Mouse (Mus musculus) heart, postnatal 14 days (tissue): ENCODE measurements around the gene Bach2. TPM values are rescaled to one million over a fixed set of nuclear protein-coding genes. Genes with fewer than 3 reads are reported as not detected.

Experiments used
- DNase-seq, 2 experiments: peaks; one replicate each; pipeline ENCODE4 v3.0.0; 2021 to 2022
- intact Hi-C: fragments of 180-260 bp; cut with DNase I; formaldehyde crosslinking; loops from one replicate; pipeline ENCODE4 v1.15.1; 2025
- total RNA-seq, 2 experiments: library from RNA; stranded (reverse); gene quantifications; 2 replicates each; pipeline ENCODE4 v1.2.3; 2021

Gene Bach2
- total RNA-seq, 2 experiments from 2014 or later = 11.2 TPM

DNA sequence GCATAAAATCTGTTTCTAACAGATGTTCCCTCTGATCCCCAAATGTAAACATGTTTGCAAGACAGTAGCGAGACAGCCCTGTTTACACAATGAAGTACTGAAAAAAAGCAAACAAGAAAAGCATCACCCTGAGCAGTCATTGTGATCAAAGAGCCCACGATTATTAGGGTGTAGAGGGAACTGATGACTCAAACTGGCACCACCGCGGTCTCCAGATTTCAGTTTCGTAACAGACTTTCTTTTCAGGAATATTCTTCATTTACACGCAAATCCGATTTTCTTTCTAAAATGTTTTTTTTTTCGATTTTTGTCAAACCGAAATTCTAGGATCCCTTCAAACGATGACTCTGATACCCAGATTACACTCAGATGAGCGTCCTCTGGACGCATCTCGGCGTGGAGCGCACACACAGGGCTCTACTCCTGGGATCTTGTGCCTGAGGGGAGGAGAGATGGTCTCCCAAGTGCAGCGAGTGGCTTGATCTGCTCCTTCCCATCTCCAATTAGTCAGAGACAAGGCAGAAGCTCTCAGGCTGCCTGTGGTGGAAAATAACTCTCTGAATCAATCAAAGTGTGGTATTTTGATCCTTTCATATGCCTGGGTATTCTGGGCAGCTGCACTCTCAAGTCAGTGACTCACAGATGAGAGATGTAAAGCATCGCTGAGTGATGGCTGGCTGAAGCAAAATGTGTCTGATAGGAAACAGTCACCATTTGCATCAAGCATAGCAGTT lies 166.7 kb downstream of the Bach2 start:
- intact Hi-C loops = no loop called here
- DNase-seq = no peak

DNA sequence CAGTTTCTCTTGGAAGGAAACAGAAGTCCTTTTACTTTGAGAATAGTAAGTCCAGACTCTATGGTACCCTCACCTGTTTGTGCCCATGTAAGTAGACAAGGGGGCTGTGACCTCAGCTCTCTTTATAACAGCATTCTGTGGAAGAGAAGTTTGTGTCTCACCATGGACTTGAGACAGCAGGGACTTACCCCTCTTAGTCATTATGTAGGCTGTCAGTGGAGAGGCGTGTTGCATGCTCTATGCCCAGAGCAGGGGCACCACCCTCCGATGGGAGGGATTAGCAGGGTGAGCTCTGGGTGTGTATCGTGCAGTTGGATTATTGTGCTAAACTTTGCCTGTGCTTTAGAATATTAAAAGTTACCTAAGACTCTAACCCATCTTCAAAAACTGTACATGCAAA lies 167.4 kb downstream of the Bach2 start:
- DNase-seq = no peak
- intact Hi-C loops = no loop called here

DNA sequence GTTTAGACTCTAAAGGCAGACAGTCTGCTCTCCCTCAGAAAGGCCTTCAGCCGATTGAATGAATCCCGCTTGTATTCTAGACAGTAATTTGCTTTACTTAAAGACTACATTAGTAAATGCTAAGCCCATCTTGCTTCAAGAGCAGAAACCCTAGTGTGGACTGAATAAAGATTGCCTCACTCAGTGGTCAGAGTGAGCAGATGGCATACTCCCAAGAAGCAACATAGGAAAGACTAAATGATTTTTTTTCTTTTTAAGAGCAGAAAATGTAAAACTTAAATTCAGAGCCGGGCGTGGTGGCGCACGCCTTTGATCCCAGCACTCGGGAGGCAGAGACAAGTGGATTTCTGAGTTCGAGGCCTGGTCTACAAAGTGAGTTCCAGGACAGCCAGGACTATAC lies 169.9 kb downstream of the Bach2 start:
- intact Hi-C loops = no loop called here
- DNase-seq = no peak

DNA sequence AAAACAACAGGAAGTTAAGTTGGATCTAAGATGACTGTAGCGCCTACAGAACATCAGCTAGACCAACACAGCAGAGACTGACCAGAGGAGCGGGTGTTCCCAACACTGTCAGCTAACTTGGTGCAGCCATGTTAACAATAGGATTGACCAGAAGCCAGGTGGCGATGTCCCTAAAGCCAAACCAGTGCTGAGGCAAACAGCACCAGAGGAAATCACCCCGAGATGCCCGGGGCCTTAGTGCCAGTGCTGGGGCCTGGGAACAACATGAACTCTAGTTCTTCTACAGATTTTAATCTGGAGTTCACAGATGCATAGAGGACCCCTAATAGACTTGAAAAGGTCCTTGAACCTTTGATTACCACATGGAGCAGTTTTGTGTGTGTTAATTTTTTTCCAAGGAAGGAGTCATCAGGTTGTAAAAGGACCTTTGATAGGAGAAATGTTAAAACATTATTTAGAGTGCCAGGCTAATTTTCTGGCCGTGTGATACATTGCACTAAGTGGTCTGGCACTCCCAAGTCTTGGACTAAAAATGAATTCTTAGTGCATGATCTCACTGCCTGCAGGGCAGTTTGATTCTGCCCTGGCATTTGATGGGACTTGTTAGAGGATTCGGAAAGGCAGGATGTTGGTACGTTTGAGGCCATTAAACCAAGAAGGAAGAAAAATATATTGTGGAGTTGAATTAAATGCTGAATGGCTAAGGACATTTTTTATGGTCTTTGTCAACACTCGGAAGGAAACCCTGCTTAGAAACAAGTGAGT lies 170.7 kb downstream of the Bach2 start:
- peak; percentile 7 to 33 for DNase-seq
- intact Hi-C loops = no loop called here

DNA sequence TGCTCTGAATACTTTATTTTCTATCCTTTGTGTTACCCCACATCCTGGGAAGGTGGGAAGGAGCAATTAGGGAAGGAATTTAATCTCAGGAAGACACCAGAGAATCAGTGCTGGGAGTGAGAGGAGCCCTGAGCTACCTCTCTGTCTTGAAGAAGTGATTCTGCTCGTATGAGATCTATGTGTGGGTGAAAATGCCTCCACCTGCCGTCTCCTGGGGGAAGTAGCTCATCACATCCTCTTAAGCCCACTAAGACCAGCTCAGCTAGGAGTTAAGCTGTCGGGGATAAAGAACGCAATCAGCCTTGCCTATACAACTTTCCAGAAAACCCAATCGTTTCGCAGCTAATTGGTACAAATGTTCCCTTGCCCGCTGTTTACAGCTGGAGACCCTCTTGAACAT lies 174.5 kb downstream of the Bach2 start:
- intact Hi-C loops = loop anchor here (5.0 kb wide), 1 partner anchor 124 kb away; no protein-coding TSS in a partner anchor
- no peak for DNase-seq

DNA sequence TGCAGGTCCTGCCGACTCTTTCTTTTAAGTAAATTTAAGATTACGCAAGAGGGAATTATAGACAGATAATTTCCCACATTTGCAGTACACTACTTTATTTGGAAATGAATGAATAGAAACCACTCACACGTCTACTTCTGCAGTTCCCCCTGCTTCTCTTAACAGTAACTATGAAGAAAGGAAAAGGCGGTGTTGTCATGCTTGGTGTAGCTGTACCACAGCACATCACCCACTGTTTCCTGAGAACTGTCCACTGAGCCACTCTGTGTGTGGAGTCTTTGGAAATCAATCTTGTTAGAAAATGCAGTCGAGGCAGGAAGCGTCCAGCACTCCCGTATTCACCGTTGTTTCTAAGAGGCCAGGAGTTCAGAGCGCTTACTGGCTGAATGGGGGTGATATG lies 174.9 kb downstream of the Bach2 start:
- intact Hi-C loops = loop anchor here (5.0 kb wide), 1 partner anchor 124 kb away; no protein-coding TSS in a partner anchor
- no peak for DNase-seq

DNA sequence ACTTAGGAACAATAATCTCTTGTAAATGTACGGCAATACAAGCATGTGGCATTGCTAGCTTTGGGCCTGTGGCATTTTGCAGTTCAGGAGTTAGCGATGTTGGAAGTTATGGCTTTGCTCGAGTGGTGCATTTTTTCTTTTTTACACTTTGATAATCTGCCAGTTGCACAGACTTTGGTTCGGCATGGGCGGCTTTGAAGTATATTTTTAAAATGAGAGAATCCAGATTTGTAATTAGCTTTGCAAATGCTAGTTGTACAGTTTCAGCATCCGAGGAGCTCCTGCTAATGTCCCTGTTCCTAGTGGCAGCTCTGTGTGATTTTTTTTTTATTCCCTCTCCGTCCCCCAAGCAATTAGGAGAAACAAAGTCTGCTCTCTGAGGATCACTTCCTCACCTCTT lies 176.4 kb downstream of the Bach2 start:
- no peak for DNase-seq
- intact Hi-C loops = loop anchor here (5.0 kb wide), 1 partner anchor 122 kb away; no protein-coding TSS in a partner anchor

DNA sequence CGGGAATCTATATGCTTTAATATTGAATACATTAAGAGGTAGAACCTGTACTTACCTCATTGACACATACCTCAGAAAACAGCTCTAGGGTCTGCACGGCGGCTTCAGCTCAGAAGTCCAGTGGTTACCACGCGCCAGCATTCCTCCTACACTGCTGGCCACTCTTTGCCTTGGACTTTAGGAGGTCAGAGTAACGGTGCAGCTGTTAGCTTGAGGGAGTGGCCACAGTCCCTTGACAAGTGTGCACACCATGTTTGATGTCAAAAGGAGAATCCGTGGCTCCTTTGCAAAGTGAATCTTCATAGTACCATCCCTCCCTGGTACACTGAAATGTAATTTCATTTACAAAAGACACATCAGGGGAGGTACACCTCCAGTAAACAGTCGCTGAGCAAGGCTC lies 179.3 kb downstream of the Bach2 start:
- intact Hi-C loops = no loop called here
- no peak for DNase-seq

DNA sequence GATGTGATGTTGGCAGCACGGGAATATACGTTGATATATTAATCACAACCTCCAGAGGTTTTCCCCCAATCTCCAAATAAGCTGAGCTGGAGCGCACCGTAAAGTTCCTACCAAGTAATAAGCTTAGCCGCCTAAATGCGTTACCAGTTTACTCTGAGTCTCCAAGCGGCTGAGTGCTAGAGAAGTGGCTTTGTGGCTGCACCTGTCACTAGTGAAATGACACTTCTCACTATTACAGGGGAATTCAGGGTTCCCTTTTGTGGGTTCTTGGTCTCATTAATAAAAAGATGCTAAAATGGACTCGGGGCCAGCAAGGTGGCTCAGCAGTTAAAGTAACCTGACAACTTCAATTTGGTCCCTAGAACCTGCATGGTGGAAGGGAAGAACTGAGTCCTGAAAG lies 183.0 kb downstream of the Bach2 start:
- intact Hi-C loops = no loop called here
- no peak for DNase-seq

DNA sequence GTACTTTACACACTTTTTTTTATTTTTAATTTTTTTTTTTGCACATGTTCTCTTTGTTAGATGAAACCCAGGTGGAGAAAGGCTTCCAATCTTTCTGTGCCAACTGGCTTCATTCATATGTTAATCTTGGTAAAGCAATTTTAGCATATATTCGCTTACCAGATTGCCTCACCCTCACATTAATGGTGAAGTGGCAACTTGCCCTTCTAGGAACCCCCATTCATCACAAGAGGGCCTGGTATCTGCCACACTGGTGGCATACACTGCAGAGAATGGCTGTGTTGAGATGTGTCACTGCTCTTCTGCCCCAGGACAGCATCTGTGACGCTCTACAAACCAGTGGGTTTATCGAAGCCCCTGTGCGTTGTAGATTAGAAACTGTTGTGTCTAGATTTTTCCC lies 183.8 kb downstream of the Bach2 start:
- no peak for DNase-seq
- intact Hi-C loops = no loop called here

DNA sequence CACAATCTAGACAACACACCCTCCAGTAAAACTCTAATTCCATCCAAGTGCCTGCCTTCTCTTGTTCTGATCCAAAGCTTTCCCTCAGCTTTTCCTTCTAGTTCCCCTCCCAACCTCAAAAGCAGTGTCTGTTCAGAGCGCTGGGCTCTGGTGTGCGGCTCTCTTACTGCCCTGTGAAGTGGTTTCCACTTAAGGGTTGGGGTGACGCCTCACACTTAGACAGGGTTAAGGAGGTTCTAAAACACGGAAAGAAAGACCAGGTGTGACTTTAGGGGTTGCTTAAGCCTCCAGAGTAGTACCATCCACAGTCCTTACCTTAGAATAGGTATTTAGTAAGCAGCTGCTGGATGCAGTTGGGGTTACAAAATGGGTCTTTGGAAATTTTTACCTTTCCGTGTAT lies 185.1 kb downstream of the Bach2 start:
- intact Hi-C loops = no loop called here

DNA sequence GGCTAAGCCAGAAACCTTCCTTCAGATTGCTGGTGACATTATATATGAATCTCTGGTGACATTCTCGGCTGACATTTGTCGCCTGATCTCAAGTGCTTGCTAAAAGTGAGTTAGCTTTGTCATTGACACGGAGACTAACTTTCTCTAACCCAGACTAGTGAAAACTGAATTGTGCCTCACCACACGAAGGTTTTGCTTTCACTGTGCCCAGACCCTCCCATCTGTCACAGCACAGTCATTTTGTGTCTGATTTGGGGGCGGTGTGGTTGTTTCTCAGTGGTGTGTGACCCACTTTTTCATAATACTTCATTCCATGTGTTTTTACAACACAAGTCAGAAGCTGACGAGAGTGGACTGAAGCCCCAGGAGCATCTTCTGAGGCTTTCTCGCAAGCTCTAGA lies 185.8 kb downstream of the Bach2 start:
- intact Hi-C loops = no loop called here
- no peak for DNase-seq

More for the DNA sequence above, 185.1 kb downstream of the Bach2 start:
- no peak for DNase-seq

DNA sequence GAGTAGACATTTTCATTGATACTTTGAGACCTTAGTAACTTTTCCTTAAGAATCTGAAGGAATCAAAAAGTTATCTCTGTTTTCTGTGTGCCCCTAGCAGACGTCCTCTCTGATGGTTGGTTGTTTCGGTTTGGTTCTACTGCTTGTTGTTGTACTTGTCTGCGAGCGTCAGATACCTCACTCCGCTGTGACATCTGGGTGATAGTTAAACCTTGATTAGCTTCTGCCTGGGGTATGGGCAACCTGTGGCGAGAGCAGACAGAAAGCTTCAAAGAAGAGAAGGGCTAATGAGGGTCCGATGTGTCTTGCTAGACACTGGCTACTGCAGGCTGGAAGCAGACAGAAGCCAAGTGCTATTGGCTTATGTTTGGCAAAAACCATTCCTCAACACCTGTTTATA lies 186.5 kb downstream of the Bach2 start:
- intact Hi-C loops = no loop called here
- no peak for DNase-seq

DNA sequence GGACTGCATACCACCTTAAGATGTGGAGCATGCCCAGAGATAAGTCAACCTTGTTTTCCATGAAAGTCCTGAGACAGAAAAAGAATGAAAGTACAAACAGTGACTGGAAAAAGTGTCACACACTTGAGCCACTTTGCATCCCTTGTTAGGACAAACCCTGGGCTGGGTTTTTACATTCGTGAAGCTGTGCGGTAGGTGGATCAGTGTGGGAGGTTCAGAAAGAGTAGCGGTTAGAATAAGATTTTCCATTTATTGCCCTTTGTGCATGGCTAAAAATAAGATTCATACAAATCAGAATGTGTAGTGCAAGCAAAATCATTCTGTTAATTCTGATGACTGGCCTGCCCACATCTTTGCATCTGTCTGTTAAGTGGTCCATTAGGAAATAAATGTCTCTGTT lies 187.0 kb downstream of the Bach2 start:
- DNase-seq = no peak

DNA sequence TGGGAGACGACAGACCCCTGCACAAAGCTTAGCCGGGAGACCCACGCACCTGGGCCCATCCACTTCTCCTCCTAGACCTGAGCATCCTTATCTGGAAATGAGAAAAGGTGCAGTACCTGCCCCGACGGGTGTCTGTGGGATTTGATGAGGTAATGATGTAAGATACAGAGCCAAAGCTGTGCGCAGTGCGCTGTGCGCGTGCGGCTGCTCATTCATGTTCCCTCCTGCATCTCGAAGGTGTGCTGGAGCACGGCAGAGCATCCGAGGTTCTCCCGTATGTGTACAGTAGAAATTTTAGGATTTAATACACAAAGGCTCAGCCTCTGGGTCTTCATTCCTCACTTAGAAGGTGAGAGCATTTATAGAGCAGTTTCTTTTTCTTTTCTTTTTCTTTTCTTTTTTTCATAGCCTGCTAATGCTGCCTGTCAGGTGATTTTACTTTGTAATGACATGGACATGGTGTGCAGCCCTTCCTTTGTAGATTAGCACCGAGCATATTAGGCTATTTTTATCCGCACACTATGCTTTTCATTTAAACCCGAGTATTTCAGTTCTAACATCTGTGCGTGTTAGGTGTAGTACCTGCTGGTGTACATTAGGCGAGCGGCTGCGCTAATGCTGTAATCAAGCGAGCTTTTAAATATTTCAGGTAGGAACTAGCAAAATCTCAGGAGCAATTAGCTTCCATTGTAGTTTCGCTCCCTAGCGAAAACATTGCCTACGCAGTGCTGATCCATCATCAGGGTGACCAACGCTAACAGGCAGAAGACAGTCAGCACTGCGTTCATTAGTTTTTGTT lies 188.4 kb downstream of the Bach2 start:
- intact Hi-C loops = no loop called here
- no peak for DNase-seq

More for the DNA sequence above, 187.0 kb downstream of the Bach2 start:
- intact Hi-C loops = no loop called here

DNA sequence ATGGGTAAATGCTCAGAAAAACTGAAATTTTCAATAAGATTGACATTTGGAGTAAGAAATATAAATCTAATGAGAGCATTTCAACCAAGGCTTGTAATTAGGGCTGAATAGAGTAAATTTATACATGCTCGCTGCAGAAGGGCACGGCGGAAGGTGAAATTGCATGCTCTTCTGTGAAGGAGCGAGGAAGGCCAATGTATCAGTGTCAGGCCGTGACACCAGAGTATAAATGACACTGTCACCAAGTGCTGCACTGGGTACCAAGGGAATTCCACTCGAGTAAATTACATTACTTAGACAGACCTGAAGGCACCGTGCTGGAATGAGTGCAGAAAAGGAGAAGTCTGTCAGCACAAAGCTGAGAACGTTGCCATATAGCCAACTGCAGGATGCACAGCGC lies 190.1 kb downstream of the Bach2 start:
- intact Hi-C loops = no loop called here

DNA sequence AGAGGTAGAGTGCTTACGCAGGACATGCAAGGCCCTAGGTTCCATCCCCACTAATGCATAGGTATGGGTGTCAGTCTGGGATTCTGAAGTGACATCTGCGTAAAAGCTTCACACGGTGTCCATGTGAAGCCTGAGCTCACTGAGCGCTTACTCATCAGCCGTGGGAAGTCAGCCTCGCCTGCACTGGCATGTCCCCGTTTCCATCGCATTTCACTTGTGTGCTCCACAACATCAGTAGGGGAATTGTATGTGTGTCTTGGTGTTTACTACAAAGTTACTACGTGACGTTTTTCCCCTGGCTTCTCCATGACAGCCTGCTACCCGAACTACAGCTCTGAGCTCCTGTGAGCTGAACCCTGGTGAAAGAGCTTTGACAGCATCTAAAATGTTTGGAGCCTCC lies 191.5 kb downstream of the Bach2 start:
- DNase-seq = no peak
- intact Hi-C loops = loop anchor here (5.0 kb wide), 1 partner anchor 107 kb away; no protein-coding TSS in a partner anchor

More for the DNA sequence above, 190.1 kb downstream of the Bach2 start:
- DNase-seq = no peak

DNA sequence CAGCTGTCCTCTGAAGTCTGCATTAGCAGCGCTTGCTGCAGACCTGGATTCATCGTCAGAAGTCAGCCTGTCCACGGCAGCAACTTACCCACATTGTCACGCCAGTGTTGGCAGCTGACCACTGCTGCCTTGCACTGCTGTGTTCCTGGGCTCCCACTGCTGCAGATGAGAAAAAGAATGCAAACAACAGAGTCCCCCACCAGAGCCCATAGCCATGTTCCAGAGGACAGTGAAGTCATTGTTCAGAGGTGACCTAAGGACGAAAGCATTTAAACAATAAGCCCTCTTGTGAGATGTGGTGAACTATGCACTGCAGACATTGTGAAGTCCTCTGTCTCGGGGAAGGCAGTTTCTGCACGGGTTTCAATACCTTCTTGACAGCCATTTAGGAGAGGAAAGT lies 192.4 kb downstream of the Bach2 start:
- intact Hi-C loops = loop anchor here (5.0 kb wide), 1 partner anchor 106 kb away; no protein-coding TSS in a partner anchor
- DNase-seq = peak; percentile 8 to 27

DNA sequence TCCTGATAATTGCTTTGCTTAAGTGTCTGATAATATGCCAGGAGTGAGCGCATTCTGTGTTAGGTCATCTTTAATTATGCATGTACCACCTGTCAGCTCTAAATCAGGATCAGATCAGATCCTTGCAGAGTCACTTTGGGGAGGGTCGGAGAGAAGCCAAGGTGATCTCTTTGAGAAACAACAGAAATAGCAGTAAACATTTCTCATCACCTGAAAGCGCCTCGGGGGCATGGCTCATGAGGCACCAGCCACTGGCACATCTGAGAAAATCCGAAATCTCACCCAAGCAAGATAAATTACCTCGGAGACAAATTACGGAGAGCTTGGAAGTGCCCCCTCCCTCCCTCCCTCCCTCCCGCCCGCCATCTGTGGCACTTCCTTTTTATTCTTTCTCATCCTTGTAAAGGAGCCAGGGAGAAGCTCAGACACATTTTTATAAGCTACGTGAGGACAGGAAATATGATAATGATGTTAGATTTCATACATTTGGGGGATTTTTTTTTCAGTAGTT lies 193.7 kb downstream of the Bach2 start:
- no peak for DNase-seq
- intact Hi-C loops = loop anchor here (5.0 kb wide), 1 partner anchor 105 kb away; no protein-coding TSS in a partner anchor

DNA sequence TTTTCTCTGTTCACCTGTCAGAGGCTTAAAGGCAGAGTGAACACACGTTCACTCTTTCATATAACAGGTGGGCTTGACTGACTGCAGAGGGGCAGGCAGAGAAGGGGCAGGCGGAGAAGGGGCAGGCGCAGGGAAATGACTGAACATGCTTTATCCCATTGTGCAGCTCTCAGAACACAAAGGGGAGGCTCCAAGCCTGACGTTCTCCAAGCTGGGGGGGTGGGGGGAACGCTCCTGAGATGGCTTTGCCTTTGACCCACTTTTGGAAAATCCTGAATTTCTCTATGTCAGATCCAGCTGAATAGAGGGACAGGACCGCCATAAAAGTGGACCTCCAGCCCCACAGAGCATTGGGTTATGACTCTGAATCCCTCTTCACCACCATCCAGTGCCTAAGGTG lies 194.3 kb downstream of the Bach2 start:
- intact Hi-C loops = loop anchor here (5.0 kb wide), 1 partner anchor 104 kb away; no protein-coding TSS in a partner anchor
- DNase-seq = no peak
